Mouse (Mus musculus): ENCODE data around the gene Gprc5d. TPM values are rescaled to one million over a fixed set of nuclear protein-coding genes. Genes with fewer than 3 reads are reported as not detected.

Gene Gprc5d
- not detected for total RNA-seq (2021)
- long read RNA-seq, experiment 1, result 0 reads
- long read RNA-seq, experiment 2, result 0 reads

GRCm38 (mm10) chr6:135118183-135118582 is at the start of gene Gprc5d:
TSS of gene Gprc5d (minus strand) at chr6:135118283.
- DNase-seq, result no peak

- no peak for DNase-seq
These were observed 48.6 kb upstream of the Gprc5d start for GRCm38 (mm10) chr6:135166712-135167111.

GRCm38 (mm10) chr6:135166262-135166661 is 48.2 kb upstream of the Gprc5d start:
- no peak for DNase-seq

GRCm38 (mm10) chr6:135165706-135166105 is 47.6 kb upstream of the Gprc5d start:
- DNase-seq, result no peak

GRCm38 (mm10) chr6:135165191-135165590 is 47.1 kb upstream of the Gprc5d start:
- no peak for DNase-seq

- no peak for DNase-seq
These were observed 44.8 kb upstream of the Gprc5d start for GRCm38 (mm10) chr6:135162861-135163260.

- no peak for DNase-seq
These were observed 44.2 kb upstream of the Gprc5d start for GRCm38 (mm10) chr6:135162311-135162710.

GRCm38 (mm10) chr6:135161356-135161755 is 43.3 kb upstream of the Gprc5d start:
- no peak for DNase-seq

GRCm38 (mm10) chr6:135158509-135158908 is 40.4 kb upstream of the Gprc5d start:
- DNase-seq, result no peak

GRCm38 (mm10) chr6:135157496-135157895 is 39.4 kb upstream of the Gprc5d start:
- no peak for DNase-seq

GRCm38 (mm10) chr6:135156597-135156996 is 38.5 kb upstream of the Gprc5d start:
- DNase-seq, result no peak

- no peak for DNase-seq
These were observed 35.6 kb upstream of the Gprc5d start for GRCm38 (mm10) chr6:135153719-135154118.

GRCm38 (mm10) chr6:135150311-135150710 is 32.2 kb upstream of the Gprc5d start:
- peak in 1 of 2 experiments; percentile 38 for DNase-seq

GRCm38 (mm10) chr6:135149722-135150121 is 31.6 kb upstream of the Gprc5d start:
- no peak for DNase-seq

GRCm38 (mm10) chr6:135149175-135149574 is 31.1 kb upstream of the Gprc5d start:
- no peak for DNase-seq

- DNase-seq, result peak; percentile 40 to 51
These were observed 30.4 kb upstream of the Gprc5d start for GRCm38 (mm10) chr6:135148506-135148905.

- no peak for DNase-seq
These were observed 27.9 kb upstream of the Gprc5d start for GRCm38 (mm10) chr6:135145976-135146375.

- DNase-seq, result peak; percentile 17 to 43
These were observed 26.4 kb upstream of the Gprc5d start for GRCm38 (mm10) chr6:135144516-135144915.

GRCm38 (mm10) chr6:135143151-135143550 is 25.1 kb upstream of the Gprc5d start:
- DNase-seq, result no peak

GRCm38 (mm10) chr6:135141451-135142147 is 23.5 kb upstream of the Gprc5d start:
- DNase-seq, result no peak

- peak; percentile 31 to 50 for DNase-seq
These were observed 20.7 kb upstream of the Gprc5d start for GRCm38 (mm10) chr6:135138746-135139145.

- DNase-seq, result no peak
These were observed 20.1 kb upstream of the Gprc5d start for GRCm38 (mm10) chr6:135138207-135138606.

- peak; percentile 28 to 30 for DNase-seq
These were observed 19.7 kb upstream of the Gprc5d start for GRCm38 (mm10) chr6:135137736-135138135.

Data from adrenal gland, postnatal 36 days (tissue).